Mouse (Mus musculus): Measurements from ENCODE around the gene Erbb4. TPM values are rescaled to one million over a fixed set of nuclear protein-coding genes. Genes with fewer than 3 reads are reported as not detected.

Erbb4 gene
- total RNA-seq, 2 experiments from 2014 or later = 6.8 to 7.1 TPM

- no peak for DNase-seq (ENCODE audit: low spot score in 2 of 2)
These were observed 987.5 kb downstream of the Erbb4 start for GRCm38 (mm10) chr1:68120364-68120763.

GRCm38 (mm10) chr1:68115721-68116120 lies 992.1 kb downstream of the Erbb4 start:
- no peak for DNase-seq (ENCODE audit: low spot score in 2 of 2)

- peak in 1 of 2 experiments; percentile 10 for DNase-seq (ENCODE audit: low spot score in 2 of 2)
These were observed 1001.4 kb downstream of the Erbb4 start for GRCm38 (mm10) chr1:68106543-68106860.

GRCm38 (mm10) chr1:68105834-68106542 lies 1001.9 kb downstream of the Erbb4 start:
- no peak for DNase-seq (ENCODE audit: low spot score in 2 of 2)

GRCm38 (mm10) chr1:68089623-68090022 lies 1018.2 kb downstream of the Erbb4 start:
- no peak for DNase-seq (ENCODE audit: low spot score in 2 of 2)

- DNase-seq (ENCODE audit: low spot score in 2 of 2) = no peak
These were observed 1051.4 kb downstream of the Erbb4 start for GRCm38 (mm10) chr1:68056494-68056893.

GRCm38 (mm10) chr1:68054715-68055114 lies 1053.1 kb downstream of the Erbb4 start:
- DNase-seq (ENCODE audit: low spot score in 2 of 2) = no peak

- no peak for DNase-seq (ENCODE audit: low spot score in 2 of 2)
These were observed 1058.0 kb downstream of the Erbb4 start for GRCm38 (mm10) chr1:68049856-68050255.

- no peak for DNase-seq (ENCODE audit: low spot score in 2 of 2)
These were observed 1060.7 kb downstream of the Erbb4 start for GRCm38 (mm10) chr1:68047139-68047538.

- no peak for DNase-seq (ENCODE audit: low spot score in 2 of 2)
These were observed 1061.3 kb downstream of the Erbb4 start for GRCm38 (mm10) chr1:68046551-68046970.

GRCm38 (mm10) chr1:68024086-68024940 lies 1083.5 kb downstream of the Erbb4 start:
- DNase-seq (ENCODE audit: low spot score in 2 of 2) = no peak

- DNase-seq (ENCODE audit: low spot score in 2 of 2) = no peak
These were observed 1087.8 kb downstream of the Erbb4 start for GRCm38 (mm10) chr1:68020020-68020419.

- no peak for DNase-seq (ENCODE audit: low spot score in 2 of 2)
These were observed 1088.2 kb downstream of the Erbb4 start for GRCm38 (mm10) chr1:68019618-68020017.
